Mouse (Mus musculus): ENCODE results near the gene Prkch. TPM values are rescaled to one million over a fixed set of nuclear protein-coding genes. Genes with fewer than 3 reads are reported as not detected.

The Prkch gene
- polyA plus RNA-seq, 1 experiment from 2014 or later: 1.9 TPM

GRCm38 (mm10) chr12:73781425-73782032 lies 196.9 kb downstream of the Prkch start:
- WGBS (ENCODE audit: insufficient replicate concordance): 58% methylated on average over 6 of the region's 6 CpGs
- H3K27me3 ChIP-seq: no peaks in the 10 kb centered on the region
- no peak for ATAC-seq (ENCODE audit: insufficient read depth)
- H3K36me3 ChIP-seq (replicated peaks): no peaks in the 10 kb centered on the region
- no peaks in the 10 kb centered on the region for H3K9me3 ChIP-seq (replicated peaks)
- H3K4me2 ChIP-seq: no peak overlapping the region
- no peaks in the 10 kb centered on the region; the same call in 1 of the 2 replicates for H3K4me1 ChIP-seq (replicated peaks)
- H3K27ac ChIP-seq (replicated peaks): no peak overlapping the region
- no peak overlapping the region for H3K9ac ChIP-seq
- H3K4me3 ChIP-seq (replicated peaks): no peak overlapping the region

GRCm38 (mm10) chr12:73786909-73787308 lies 202.3 kb downstream of the Prkch start:
- Histone ChIP-seq H3K27me3 (no peaks in the 10 kb centered on the region), H3K9me3 (replicated peaks) (no peaks in the 10 kb centered on the region), H3K4me3 (replicated peaks) (no peak overlapping the region), H3K4me1 (replicated peaks) (no peaks in the 10 kb centered on the region), H3K9ac (no peak overlapping the region), H3K36me3 (replicated peaks) (no peaks in the 10 kb centered on the region), H3K4me2 (no peak overlapping the region), H3K27ac (replicated peaks) (no peak overlapping the region)
- ATAC-seq (ENCODE audit: insufficient read depth): no peak
- 66% methylated on average over 8 of the region's 8 CpGs for WGBS (ENCODE audit: insufficient replicate concordance)

GRCm38 (mm10) chr12:73788850-73789249 lies 204.3 kb downstream of the Prkch start:
- H3K27ac ChIP-seq (replicated peaks): no peak overlapping the region
- no peaks in the 10 kb centered on the region for H3K27me3 ChIP-seq
- no peak for ATAC-seq (ENCODE audit: insufficient read depth)
- H3K4me2 ChIP-seq: no peak overlapping the region
- no peaks in the 10 kb centered on the region for H3K4me1 ChIP-seq (replicated peaks)
- 44% methylated on average over 3 of the region's 3 CpGs for WGBS (ENCODE audit: insufficient replicate concordance)
- no peak overlapping the region for H3K9ac ChIP-seq
- no peaks in the 10 kb centered on the region for H3K9me3 ChIP-seq (replicated peaks)
- H3K36me3 ChIP-seq (replicated peaks): no peaks in the 10 kb centered on the region
- H3K4me3 ChIP-seq (replicated peaks): no peak overlapping the region

GRCm38 (mm10) chr12:73790571-73791108 lies 206.0 kb downstream of the Prkch start:
- no peak for ATAC-seq (ENCODE audit: insufficient read depth)
- no peak overlapping the region for H3K9ac ChIP-seq

GRCm38 (mm10) chr12:73793216-73793615 lies 208.6 kb downstream of the Prkch start:
- ATAC-seq (ENCODE audit: insufficient read depth): no peak
- WGBS (ENCODE audit: insufficient replicate concordance): 58% methylated on average over 13 of the region's 13 CpGs
- Histone ChIP-seq H3K9me3 (replicated peaks) (no peaks in the 10 kb centered on the region), H3K27me3 (no peaks in the 10 kb centered on the region), H3K4me3 (replicated peaks) (no peak overlapping the region), H3K9ac (no peak overlapping the region), H3K27ac (replicated peaks) (no peak overlapping the region), H3K4me1 (replicated peaks) (peaks cover 6% of the 10 kb centered on the region; the same call in 1 of the 2 replicates), H3K36me3 (replicated peaks) (no peaks in the 10 kb centered on the region), H3K4me2 (no peak overlapping the region)

More at GRCm38 (mm10) chr12:73790571-73791108, 206.0 kb downstream of the Prkch start:
- Histone ChIP-seq H3K36me3 (replicated peaks) (no peaks in the 10 kb centered on the region), H3K4me2 (no peak overlapping the region), H3K9me3 (replicated peaks) (no peaks in the 10 kb centered on the region), H3K27me3 (no peaks in the 10 kb centered on the region), H3K4me1 (replicated peaks) (peaks cover 6% of the 10 kb centered on the region; the same call in 1 of the 2 replicates), H3K4me3 (replicated peaks) (no peak overlapping the region), H3K27ac (replicated peaks) (no peak overlapping the region)
- 39% methylated on average over 5 of the region's 5 CpGs for WGBS (ENCODE audit: insufficient replicate concordance)

GRCm38 (mm10) chr12:73793744-73794143 lies 209.1 kb downstream of the Prkch start:
- H3K4me2 ChIP-seq: peak overlapping the region; percentile 36
- H3K9ac ChIP-seq: no peak overlapping the region
- peaks cover 6% of the 10 kb centered on the region; the same call in 1 of the 2 replicates for H3K4me1 ChIP-seq (replicated peaks)
- WGBS (ENCODE audit: insufficient replicate concordance): 28% methylated on average over 5 of the region's 5 CpGs
- no peak overlapping the region for H3K27ac ChIP-seq (replicated peaks)
- H3K36me3 ChIP-seq (replicated peaks): no peaks in the 10 kb centered on the region
- ATAC-seq (ENCODE audit: insufficient read depth): no peak
- H3K4me3 ChIP-seq (replicated peaks): no peak overlapping the region
- no peaks in the 10 kb centered on the region for H3K9me3 ChIP-seq (replicated peaks)
- no peaks in the 10 kb centered on the region for H3K27me3 ChIP-seq

- no peak for ATAC-seq (ENCODE audit: insufficient read depth)
- H3K36me3 ChIP-seq (replicated peaks): no peaks in the 10 kb centered on the region
- no peak overlapping the region for H3K4me3 ChIP-seq (replicated peaks)
- no peak overlapping the region for H3K27ac ChIP-seq (replicated peaks)
- 31% methylated on average over 17 of the region's 17 CpGs for WGBS (ENCODE audit: insufficient replicate concordance)
- peak overlapping the region; percentile 36 for H3K4me2 ChIP-seq
- no peak overlapping the region for H3K9ac ChIP-seq
- H3K9me3 ChIP-seq (replicated peaks): no peaks in the 10 kb centered on the region
- H3K4me1 ChIP-seq (replicated peaks): peaks cover 6% of the 10 kb centered on the region; the same call in 1 of the 2 replicates
- H3K27me3 ChIP-seq: no peaks in the 10 kb centered on the region
These were observed 209.7 kb downstream of the Prkch start for GRCm38 (mm10) chr12:73794151-73794883.

- no peak overlapping the region for H3K4me3 ChIP-seq (replicated peaks)
- H3K4me2 ChIP-seq: no peak overlapping the region
- H3K27me3 ChIP-seq: no peaks in the 10 kb centered on the region
- no peak overlapping the region for H3K27ac ChIP-seq (replicated peaks)
- 56% methylated on average over 5 of the region's 5 CpGs for WGBS (ENCODE audit: insufficient replicate concordance)
- no peaks in the 10 kb centered on the region for H3K4me1 ChIP-seq (replicated peaks)
- no peak overlapping the region for H3K9ac ChIP-seq
- no peaks in the 10 kb centered on the region for H3K36me3 ChIP-seq (replicated peaks)
- H3K9me3 ChIP-seq (replicated peaks): no peaks in the 10 kb centered on the region
- no peak for ATAC-seq (ENCODE audit: insufficient read depth)
These were observed 215.1 kb downstream of the Prkch start for GRCm38 (mm10) chr12:73799671-73800070.

- Histone ChIP-seq H3K9me3 (replicated peaks) (no peaks in the 10 kb centered on the region), H3K36me3 (replicated peaks) (no peaks in the 10 kb centered on the region), H3K4me3 (replicated peaks) (no peak overlapping the region), H3K9ac (no peak overlapping the region), H3K27me3 (no peaks in the 10 kb centered on the region), H3K27ac (replicated peaks) (no peak overlapping the region), H3K4me1 (replicated peaks) (no peaks in the 10 kb centered on the region), H3K4me2 (no peak overlapping the region)
- no peak for ATAC-seq (ENCODE audit: insufficient read depth)
- WGBS (ENCODE audit: insufficient replicate concordance): 21% methylated on average over 3 of the region's 3 CpGs
These were observed 216.3 kb downstream of the Prkch start for GRCm38 (mm10) chr12:73800886-73801285.

GRCm38 (mm10) chr12:73801845-73802244 lies 217.2 kb downstream of the Prkch start:
- Histone ChIP-seq H3K27ac (replicated peaks) (no peak overlapping the region), H3K9me3 (replicated peaks) (no peaks in the 10 kb centered on the region), H3K27me3 (no peaks in the 10 kb centered on the region), H3K9ac (no peak overlapping the region), H3K36me3 (replicated peaks) (no peaks in the 10 kb centered on the region), H3K4me1 (replicated peaks) (no peaks in the 10 kb centered on the region), H3K4me3 (replicated peaks) (no peak overlapping the region), H3K4me2 (no peak overlapping the region)
- ATAC-seq (ENCODE audit: insufficient read depth): no peak
- WGBS (ENCODE audit: insufficient replicate concordance): 66% methylated on average over 8 of the region's 8 CpGs

- Histone ChIP-seq H3K36me3 (replicated peaks) (no peaks in the 10 kb centered on the region), H3K27ac (replicated peaks) (no peak overlapping the region), H3K4me2 (no peak overlapping the region), H3K4me1 (replicated peaks) (no peaks in the 10 kb centered on the region), H3K9ac (no peak overlapping the region), H3K4me3 (replicated peaks) (no peak overlapping the region), H3K27me3 (no peaks in the 10 kb centered on the region), H3K9me3 (replicated peaks) (no peaks in the 10 kb centered on the region)
- 63% methylated on average over 10 of the region's 10 CpGs for WGBS (ENCODE audit: insufficient replicate concordance)
- no peak for ATAC-seq (ENCODE audit: insufficient read depth)
These were observed 217.9 kb downstream of the Prkch start for GRCm38 (mm10) chr12:73802379-73803057.

Data from liver, embryonic 15.5 days (tissue).